Mouse (Mus musculus) kidney, embryonic 14.5 days (tissue): ENCODE data around the gene Clec16a. TPM values are rescaled to one million over a fixed set of nuclear protein-coding genes. Genes with fewer than 3 reads are reported as not detected.

Experiments
- polyA plus RNA-seq: library from polyadenylated mRNA; unstranded; fragments of >200 nt; fragmentation: Nextera tagmentation; extraction: Ambion mirVana; gene quantifications from 2 replicates; pipeline ENCODE4 v1.2.1, GENCODE M21; 2014

Gene Clec16a
- polyA plus RNA-seq, 1 experiment from 2014 or later = 38.4 TPM

Other genes starting within 250 kb of the Clec16a start
- gene Emp2, start 231.4 kb upstream of the Clec16a start, polyA plus RNA-seq = 9.8 and 14.7 TPM in 2 replicates
- gene Tekt5, start 149.8 kb upstream of the Clec16a start, polyA plus RNA-seq = 0.90 and 1.3 TPM in 2 replicates
- 69.9 and 77.1 TPM in 2 replicates for gene Nubp1, start 133.4 kb upstream of the Clec16a start, polyA plus RNA-seq
- 9.5 and 15.7 TPM in 2 replicates for gene Tvp23a, start 98.0 kb upstream of the Clec16a start, polyA plus RNA-seq
- gene Ciita, start 65.3 kb upstream of the Clec16a start, polyA plus RNA-seq = 0.31 and 1.4 TPM in 2 replicates
- gene Dexi, start 2.3 kb upstream of the Clec16a start, polyA plus RNA-seq = 27.4 and 32.5 TPM in 2 replicates
- 6.3 and 7.2 TPM in 2 replicates for gene Socs1, start 240.2 kb downstream of the Clec16a start, polyA plus RNA-seq
- not detected in 2 replicates for gene Tnp2, start 243.3 kb downstream of the Clec16a start, polyA plus RNA-seq
- gene Prm3, start 245.6 kb downstream of the Clec16a start, polyA plus RNA-seq = not detected in 2 replicates